Comparison of ENCODE assay signal across 9 mouse cellular contexts in genomic region chr15:82212752-82213063, GRCm38 (mm10). TPM values are rescaled to one million over a fixed set of nuclear protein-coding genes. Genes with fewer than 3 reads are reported as not detected.
DNase-seq lines count a peak whose midpoint lies in the region; ATAC-seq lines count a peak whose summit lies in the region.
"Had no signal": no experiment of that assay in that cellular context is flagged by ENCODE, and none has a peak within 500 bp of the region (broad histone marks: within the 10 kb centered on the region; RNA-seq: fewer than 3 reads in every experiment).

Gene Shisa8, minus strand, starts transcription at chr15:82212815.

- no peaks in the 10 kb centered on the region for H3K9me3 ChIP-seq in heart, embryonic 13.5 days
- no peaks in the 10 kb centered on the region for H3K9me3 ChIP-seq in forebrain, embryonic 11.5 days (ENCODE audit: control insufficient read depth, low read length)
- no peaks in the 10 kb centered on the region for H3K9me3 ChIP-seq in liver, embryonic 15.5 days (replicated peaks)

- under 1% methylated on average over 34 of the region's 34 CpGs for WGBS in heart, embryonic 13.5 days
- whole genome bisulfite sequencing in forebrain, embryonic 11.5 days = 0% methylated on average over 24 of the region's 34 CpGs
- WGBS in liver, embryonic 15.5 days (ENCODE audit: insufficient replicate concordance) = under 1% methylated on average over 34 of the region's 34 CpGs

- H3K36me3 ChIP-seq in heart, embryonic 13.5 days = no peaks in the 10 kb centered on the region
- no peaks in the 10 kb centered on the region for H3K36me3 ChIP-seq in forebrain, embryonic 11.5 days (ENCODE audit: control insufficient read depth, insufficient read depth, low read length)
- H3K36me3 ChIP-seq in liver, embryonic 15.5 days (replicated peaks) = no peaks in the 10 kb centered on the region

- peak within 1 kb of the TSS; percentile 55 for H3K4me3 ChIP-seq in heart, embryonic 13.5 days
- H3K4me3 ChIP-seq in forebrain, embryonic 11.5 days (ENCODE audit: low read depth, low read length) = peak within 1 kb of the TSS; percentile 34
- H3K4me3 ChIP-seq in liver, embryonic 15.5 days (replicated peaks) = peak within 1 kb of the TSS; percentile 40
- H3K4me3 ChIP-seq: myocyte had no signal

- H3K27ac ChIP-seq in heart, embryonic 13.5 days (replicated peaks) = no peak within 1 kb of the TSS
- H3K27ac ChIP-seq in forebrain, embryonic 11.5 days (ENCODE audit: low read depth, low read length) = no peak within 1 kb of the TSS
- H3K27ac ChIP-seq in liver, embryonic 15.5 days (replicated peaks) = no peak within 1 kb of the TSS

- peak within 1 kb of the TSS; percentile 71 for H3K4me2 ChIP-seq in heart, embryonic 13.5 days
- H3K4me2 ChIP-seq in forebrain, embryonic 11.5 days (ENCODE audit: low read depth, low read length, severe bottlenecking) = peak within 1 kb of the TSS; percentile 47
- H3K4me2 ChIP-seq in liver, embryonic 15.5 days = peak within 1 kb of the TSS; percentile 59

- no peak for DNase-seq in heart, postnatal 14 days
- DNase-seq in ZHBTc4 (ENCODE audit: low read depth, low spot score) = peak; percentile 64
- no peak for DNase-seq in forebrain, embryonic 11.5 days (ENCODE audit: low spot score)
- no peak for DNase-seq in left cerebral cortex, postnatal 25 days (ENCODE audit: low spot score in 2 of 2)
- no peak for DNase-seq in gastrocnemius, postnatal 36 days
- no peak for DNase-seq in adrenal gland, adult (ENCODE audit: inconsistent age in 2 of 2, low spot score in 1 of 2)

- no peak for ATAC-seq in heart, embryonic 13.5 days (ENCODE audit: extremely low read depth, insufficient number of reproducible peaks, low FRiP score, low TSS enrichment)
- 0 out of 2 replicates have a peak, but pooled peaks have one; percentile 24 for ATAC-seq in forebrain, embryonic 11.5 days (replicated peaks; ENCODE audit: low FRiP score)
- no peak for ATAC-seq in liver, embryonic 15.5 days (ENCODE audit: insufficient read depth)

- intact Hi-C loops in heart, postnatal 14 days (cut with DNase I) = no loop called here
- intact Hi-C loops in left cerebral cortex, postnatal 25 days (cut with DNase I) = no loop called here
- intact Hi-C loops in gastrocnemius, postnatal 36 days (cut with DNase I) = no loop called here

- H3K9ac ChIP-seq in heart, embryonic 13.5 days = peak within 1 kb of the TSS; percentile 73
- no peak within 1 kb of the TSS; the same call in 1 of the 2 replicates for H3K9ac ChIP-seq in forebrain, embryonic 11.5 days (ENCODE audit: low read length)
- no peak within 1 kb of the TSS for H3K9ac ChIP-seq in liver, embryonic 15.5 days

- H3K27me3 ChIP-seq in heart, embryonic 13.5 days (replicated peaks) = peaks cover 99% of the 10 kb centered on the region
- peaks cover 68% of the 10 kb centered on the region for H3K27me3 ChIP-seq in forebrain, embryonic 11.5 days (ENCODE audit: control insufficient read depth, insufficient read depth, low read length)
- H3K27me3 ChIP-seq in liver, embryonic 15.5 days = peaks cover 99% of the 10 kb centered on the region

- peaks cover 39% of the 10 kb centered on the region for H3K4me1 ChIP-seq in heart, embryonic 13.5 days
- peaks cover 19% of the 10 kb centered on the region for H3K4me1 ChIP-seq in forebrain, embryonic 11.5 days (replicated peaks; ENCODE audit: control insufficient read depth, insufficient read depth, low read length)
- peaks cover 14% of the 10 kb centered on the region for H3K4me1 ChIP-seq in liver, embryonic 15.5 days (replicated peaks)

RNA-seq across cellular contexts. Expression of gene Shisa8, which starts in this region (rescaled TPM):
- 0.17 and 0.21 TPM in 2 replicates for polyA plus RNA-seq in heart, embryonic 13.5 days (2015; fragmentation: Nextera tagmentation; extraction: Ambion mirVana)
- under 1 TPM; 0.14 to 0.34 TPM for total RNA-seq in heart, postnatal 14 days (2021)
- polyA plus RNA-seq in forebrain, embryonic 11.5 days (2014; fragmentation: Nextera tagmentation; extraction: Ambion mirVana) = 0.87 and 1.2 TPM in 2 replicates
- polyA plus RNA-seq in liver, embryonic 15.5 days (2015; fragmentation: Nextera tagmentation; extraction: Ambion mirVana) = 0.08 and 0.12 TPM in 2 replicates
- total RNA-seq in left cerebral cortex, postnatal 25 days (2021) = 1 to 10 TPM; 2.3 to 4.2 TPM
- total RNA-seq in gastrocnemius, postnatal 36 days (2021) = not detected
